Mouse (Mus musculus): ENCODE results near the gene Tspan8.
"Not testable (repeated sequence)": the region's sequence is repeated elsewhere in the genome, so short reads cannot be mapped to it uniquely, and the experiment has no call there.

Gene Tspan8

GRCm38 (mm10) chr10:115816511-115816910 lies at the start of gene Tspan8:
Tspan8 (plus strand) TSS chr10:115816832.
- DNase-seq (ENCODE audit: low spot score) = no peak

GRCm38 (mm10) chr10:115770032-115770431 lies 46.6 kb upstream of the Tspan8 start:
- DNase-seq (ENCODE audit: low spot score) = no peak

GRCm38 (mm10) chr10:115774451-115774850 lies 42.2 kb upstream of the Tspan8 start:
- no peak for DNase-seq (ENCODE audit: low spot score)

GRCm38 (mm10) chr10:115775945-115776905 lies 40.4 kb upstream of the Tspan8 start:
- DNase-seq (ENCODE audit: low spot score) = no peak

- DNase-seq (ENCODE audit: low spot score) = no peak
These were observed 39.3 kb upstream of the Tspan8 start for GRCm38 (mm10) chr10:115777366-115777765.

- no peak for DNase-seq (ENCODE audit: low spot score)
These were observed 38.0 kb upstream of the Tspan8 start for GRCm38 (mm10) chr10:115778624-115779023.

- DNase-seq (ENCODE audit: low spot score) = no peak
These were observed 36.2 kb upstream of the Tspan8 start for GRCm38 (mm10) chr10:115780239-115781016.

GRCm38 (mm10) chr10:115783232-115783631 lies 33.4 kb upstream of the Tspan8 start:
- no peak for DNase-seq (ENCODE audit: low spot score)

- DNase-seq (ENCODE audit: low spot score) = no peak
These were observed 25.8 kb upstream of the Tspan8 start for GRCm38 (mm10) chr10:115790788-115791187.

GRCm38 (mm10) chr10:115796072-115796788 lies 20.4 kb upstream of the Tspan8 start:
- DNase-seq (ENCODE audit: low spot score) = no peak

GRCm38 (mm10) chr10:115801464-115801863 lies 15.2 kb upstream of the Tspan8 start:
- no peak for DNase-seq (ENCODE audit: low spot score)

GRCm38 (mm10) chr10:115803013-115803412 lies 13.6 kb upstream of the Tspan8 start:
- DNase-seq (ENCODE audit: low spot score) = not testable (repeated sequence)

GRCm38 (mm10) chr10:115803765-115804164 lies 12.9 kb upstream of the Tspan8 start:
- DNase-seq (ENCODE audit: low spot score) = no peak

GRCm38 (mm10) chr10:115805987-115806386 lies 10.6 kb upstream of the Tspan8 start:
- no peak for DNase-seq (ENCODE audit: low spot score)

- no peak for DNase-seq (ENCODE audit: low spot score)
These were observed 7.5 kb upstream of the Tspan8 start for GRCm38 (mm10) chr10:115809169-115809568.

- DNase-seq (ENCODE audit: low spot score) = no peak
These were observed 5.1 kb upstream of the Tspan8 start for GRCm38 (mm10) chr10:115811519-115811918.

- no peak for DNase-seq (ENCODE audit: low spot score)
These were observed 1.8 kb upstream of the Tspan8 start for GRCm38 (mm10) chr10:115814878-115815277.

GRCm38 (mm10) chr10:115817056-115817724 lies 558 bp downstream of the Tspan8 start:
- DNase-seq (ENCODE audit: low spot score) = no peak

GRCm38 (mm10) chr10:115825289-115825688 lies 8.7 kb downstream of the Tspan8 start:
- DNase-seq (ENCODE audit: low spot score) = no peak

GRCm38 (mm10) chr10:115828872-115829271 lies 12.2 kb downstream of the Tspan8 start:
- DNase-seq (ENCODE audit: low spot score) = no peak

GRCm38 (mm10) chr10:115829696-115830095 lies 13.1 kb downstream of the Tspan8 start:
- no peak for DNase-seq (ENCODE audit: low spot score)

GRCm38 (mm10) chr10:115830726-115831125 lies 14.1 kb downstream of the Tspan8 start:
- DNase-seq (ENCODE audit: low spot score) = no peak
